Mouse (Mus musculus) C2C12 (cell line): Measurements from ENCODE around the gene H2al1c.

Experiments
- CTCF ChIP-seq: IDR thresholded peaks from one replicate; pipeline ENCODE4 v1.5.1; 2011; ENCODE audit not compliant: control insufficient read depth, insufficient read depth, insufficient read length
- MAX ChIP-seq: IDR thresholded peaks from one replicate; pipeline ENCODE4 v1.6.1; 2011; ENCODE audit warnings: mild to moderate bottlenecking, control low read depth
- MYOG ChIP-seq: IDR thresholded peaks from one replicate; pipeline ENCODE4 v1.6.1; 2011; ENCODE audit not compliant: control insufficient read depth, insufficient read length; ENCODE audit errors: extremely low read depth
- USF1 ChIP-seq: IDR thresholded peaks from one replicate; pipeline ENCODE4 v1.6.1; 2011; ENCODE audit warnings: low read depth, mild to moderate bottlenecking, control low read depth, moderate library complexity

DNA sequence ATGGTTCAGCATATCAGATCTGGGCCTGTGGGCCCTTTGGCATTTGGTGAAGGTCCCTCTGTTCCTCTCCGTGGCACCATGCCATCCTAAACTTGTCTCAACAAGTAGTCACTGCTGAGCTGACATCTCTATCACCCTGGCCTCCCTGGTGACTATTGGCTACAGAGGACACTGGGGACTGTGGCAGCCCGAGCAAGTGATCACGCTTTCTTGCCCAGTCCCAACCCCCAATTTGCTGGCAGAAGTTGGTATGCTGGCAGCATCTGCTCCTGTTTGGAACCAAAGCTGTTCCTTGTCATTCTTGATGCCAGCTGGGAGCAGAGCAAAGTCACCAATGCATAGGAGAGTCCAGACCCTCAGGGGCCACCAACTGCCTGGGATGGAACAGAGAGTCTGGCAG, 36.4 kb upstream of the H2al1c start:
- TF ChIP-seq MYOG: no peak
- TF ChIP-seq CTCF: no peak
- TF ChIP-seq USF1: no peak
- no peak for TF ChIP-seq MAX
